Mouse (Mus musculus): ENCODE results near the gene Atoh8. TPM values are rescaled to one million over a fixed set of nuclear protein-coding genes. Genes with fewer than 3 reads are reported as not detected.

Atoh8 gene
- polyA plus RNA-seq, 1 experiment from 2014 or later = 4.2 TPM

GRCm38 (mm10) chr6:72252433-72252832 is 17.1 kb upstream of the Atoh8 start:
- Histone ChIP-seq H3K4me3 (no peak overlapping the region), H3K36me3 (no peaks in the 10 kb centered on the region), H3K9me3 (no peaks in the 10 kb centered on the region), H3K4me2 (no peak overlapping the region), H3K4me1 (replicated peaks) (peaks cover 8% of the 10 kb centered on the region; the same call in 1 of the 2 replicates), H3K27me3 (peaks cover 3% of the 10 kb centered on the region; the same call in 1 of the 2 replicates), H3K27ac (no peak overlapping the region), H3K9ac (no peak overlapping the region)
- 92% methylated on average over 1 of the region's 1 CpGs for WGBS
- no peak for ATAC-seq (ENCODE audit: low FRiP score)

GRCm38 (mm10) chr6:72249981-72250380 is 14.6 kb upstream of the Atoh8 start:
- Histone ChIP-seq H3K4me1 (replicated peaks) (peaks cover 13% of the 10 kb centered on the region), H3K27me3 (peaks cover 9% of the 10 kb centered on the region; the same call in 1 of the 2 replicates), H3K4me3 (no peak overlapping the region), H3K36me3 (no peaks in the 10 kb centered on the region), H3K9me3 (no peaks in the 10 kb centered on the region), H3K4me2 (no peak overlapping the region), H3K27ac (no peak overlapping the region), H3K9ac (no peak overlapping the region)
- no peak for ATAC-seq (ENCODE audit: low FRiP score)
- WGBS = 86% methylated on average over 4 of the region's 4 CpGs

DNA sequence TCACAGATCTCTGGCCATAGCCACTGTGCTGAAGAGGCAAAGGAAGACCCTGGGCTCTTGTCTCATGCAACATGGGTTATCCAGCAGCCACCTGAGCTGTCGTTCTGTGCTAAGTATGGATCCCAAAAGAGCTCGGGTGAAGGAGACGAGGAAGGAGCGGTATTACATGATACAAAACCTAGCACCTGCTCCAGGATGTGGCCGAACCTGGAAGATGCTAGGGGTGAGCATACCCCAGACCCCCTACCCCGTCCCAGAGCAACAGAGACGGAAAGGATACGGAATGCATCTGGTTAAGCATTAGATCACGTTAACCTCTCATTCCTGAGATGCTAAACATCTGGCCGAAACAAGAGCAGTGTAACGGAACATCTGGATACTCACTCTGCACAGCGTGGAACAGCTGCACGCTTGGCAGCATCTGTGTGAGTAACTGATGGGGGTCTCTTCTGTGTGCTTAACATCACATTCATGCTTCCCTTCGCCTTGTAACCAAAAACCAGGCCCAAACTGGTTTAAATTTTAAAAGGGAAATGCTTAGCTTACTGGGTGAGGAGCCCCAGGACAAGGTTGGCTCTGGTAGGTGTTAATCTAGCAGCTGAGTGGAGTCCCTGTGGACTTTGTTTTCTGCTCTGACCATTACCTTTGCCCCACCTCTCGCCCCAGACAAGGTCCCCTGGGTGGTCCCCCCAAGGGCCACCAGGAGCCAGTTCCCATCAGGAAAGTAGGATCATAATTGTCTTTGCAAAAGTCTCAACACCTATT is 13.0 kb upstream of the Atoh8 start:
- Histone ChIP-seq H3K4me2 (no peak overlapping the region), H3K4me3 (no peak overlapping the region), H3K9me3 (no peaks in the 10 kb centered on the region), H3K9ac (no peak overlapping the region), H3K4me1 (replicated peaks) (peaks cover 19% of the 10 kb centered on the region), H3K27me3 (peaks cover 7% of the 10 kb centered on the region; the same call in 1 of the 2 replicates), H3K27ac (no peak overlapping the region), H3K36me3 (no peaks in the 10 kb centered on the region)
- 79% methylated on average over 15 of the region's 15 CpGs for WGBS
- no peak for ATAC-seq (ENCODE audit: low FRiP score)

- Histone ChIP-seq H3K4me2 (no peak overlapping the region), H3K27me3 (peaks cover 24% of the 10 kb centered on the region; the same call in 1 of the 2 replicates), H3K27ac (no peak overlapping the region), H3K4me3 (no peak overlapping the region), H3K9ac (no peak overlapping the region), H3K36me3 (no peaks in the 10 kb centered on the region), H3K4me1 (replicated peaks) (peaks cover 26% of the 10 kb centered on the region), H3K9me3 (no peaks in the 10 kb centered on the region)
- 90% methylated on average over 6 of the region's 6 CpGs for WGBS
- no peak for ATAC-seq (ENCODE audit: low FRiP score)
Observed at GRCm38 (mm10) chr6:72246303-72246702, 10.9 kb upstream of the Atoh8 start.

GRCm38 (mm10) chr6:72244569-72245285 is 9.3 kb upstream of the Atoh8 start:
- peak; percentile 65 for ATAC-seq (ENCODE audit: low FRiP score)
- 58% methylated on average over 20 of the region's 20 CpGs for WGBS

GRCm38 (mm10) chr6:72244144-72244549 is 8.8 kb upstream of the Atoh8 start:
- Histone ChIP-seq H3K27ac (peak overlapping the region; percentile 86), H3K4me3 (no peak overlapping the region), H3K27me3 (peaks cover 45% of the 10 kb centered on the region), H3K9ac (no peak overlapping the region), H3K4me2 (no peak overlapping the region), H3K4me1 (replicated peaks) (peaks cover 29% of the 10 kb centered on the region), H3K9me3 (no peaks in the 10 kb centered on the region), H3K36me3 (no peaks in the 10 kb centered on the region)
- WGBS = 29% methylated on average over 9 of the region's 9 CpGs
- ATAC-seq (ENCODE audit: low FRiP score) = peak; percentile 80

More at GRCm38 (mm10) chr6:72244569-72245285, 9.3 kb upstream of the Atoh8 start:
- Histone ChIP-seq H3K4me2 (no peak overlapping the region), H3K27ac (peak overlapping the region; percentile 86), H3K27me3 (peaks cover 39% of the 10 kb centered on the region), H3K9ac (no peak overlapping the region), H3K9me3 (no peaks in the 10 kb centered on the region), H3K4me1 (replicated peaks) (peaks cover 29% of the 10 kb centered on the region), H3K36me3 (no peaks in the 10 kb centered on the region), H3K4me3 (no peak overlapping the region)

- H3K27ac ChIP-seq = no peak overlapping the region
Observed at GRCm38 (mm10) chr6:72242532-72243320, 7.3 kb upstream of the Atoh8 start.

DNA sequence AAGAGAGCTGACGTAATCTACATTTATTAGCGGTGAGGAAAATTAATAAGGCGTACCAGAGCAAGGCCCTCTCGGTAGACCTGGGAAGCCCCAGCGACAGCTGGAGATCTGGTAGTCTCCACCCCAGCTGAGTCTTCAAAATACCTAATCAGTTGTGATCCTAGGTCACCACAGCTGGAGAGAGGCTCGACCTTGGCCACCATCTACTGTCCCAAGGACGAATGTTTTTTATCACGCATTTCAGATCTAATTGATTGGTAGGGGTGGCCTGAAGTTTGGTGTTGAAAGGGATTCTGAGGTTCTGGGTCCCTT is 6.4 kb upstream of the Atoh8 start:
- Histone ChIP-seq H3K27me3 (peaks cover 68% of the 10 kb centered on the region), H3K4me3 (no peak overlapping the region), H3K4me2 (no peak overlapping the region), H3K36me3 (no peaks in the 10 kb centered on the region), H3K9ac (no peak overlapping the region), H3K27ac (no peak overlapping the region), H3K4me1 (replicated peaks) (peaks cover 31% of the 10 kb centered on the region), H3K9me3 (no peaks in the 10 kb centered on the region)
- WGBS = 29% methylated on average over 8 of the region's 8 CpGs
- no peak for ATAC-seq (ENCODE audit: low FRiP score)

More at GRCm38 (mm10) chr6:72242532-72243320, 7.3 kb upstream of the Atoh8 start:
- peaks cover 59% of the 10 kb centered on the region for H3K27me3 ChIP-seq
- H3K4me3 ChIP-seq = no peak overlapping the region
- peaks cover 29% of the 10 kb centered on the region for H3K4me1 ChIP-seq (replicated peaks)
- H3K9ac ChIP-seq = no peak overlapping the region
- H3K9me3 ChIP-seq = no peaks in the 10 kb centered on the region
- 84% methylated on average over 13 of the region's 13 CpGs for WGBS
- ATAC-seq (ENCODE audit: low FRiP score) = no peak
- H3K4me2 ChIP-seq = no peak overlapping the region
- no peaks in the 10 kb centered on the region for H3K36me3 ChIP-seq

GRCm38 (mm10) chr6:72241133-72241842 is 5.9 kb upstream of the Atoh8 start:
- no peak overlapping the region for H3K4me2 ChIP-seq
- peaks cover 35% of the 10 kb centered on the region for H3K4me1 ChIP-seq (replicated peaks)
- peaks cover 73% of the 10 kb centered on the region for H3K27me3 ChIP-seq
- H3K9ac ChIP-seq = no peak overlapping the region
- no peaks in the 10 kb centered on the region for H3K36me3 ChIP-seq
- H3K4me3 ChIP-seq = no peak overlapping the region
- ATAC-seq (ENCODE audit: low FRiP score) = no peak
- no peak overlapping the region for H3K27ac ChIP-seq
- WGBS = 24% methylated on average over 8 of the region's 8 CpGs
- H3K9me3 ChIP-seq = no peaks in the 10 kb centered on the region

- Histone ChIP-seq H3K36me3 (no peaks in the 10 kb centered on the region), H3K27ac (no peak overlapping the region), H3K4me3 (no peak overlapping the region), H3K9me3 (no peaks in the 10 kb centered on the region), H3K4me1 (replicated peaks) (peaks cover 40% of the 10 kb centered on the region), H3K4me2 (no peak overlapping the region), H3K9ac (no peak overlapping the region), H3K27me3 (peaks cover 80% of the 10 kb centered on the region)
- WGBS = 71% methylated on average over 2 of the region's 2 CpGs
- ATAC-seq (ENCODE audit: low FRiP score) = no peak
Observed at GRCm38 (mm10) chr6:72240042-72240441, 4.7 kb upstream of the Atoh8 start.

DNA sequence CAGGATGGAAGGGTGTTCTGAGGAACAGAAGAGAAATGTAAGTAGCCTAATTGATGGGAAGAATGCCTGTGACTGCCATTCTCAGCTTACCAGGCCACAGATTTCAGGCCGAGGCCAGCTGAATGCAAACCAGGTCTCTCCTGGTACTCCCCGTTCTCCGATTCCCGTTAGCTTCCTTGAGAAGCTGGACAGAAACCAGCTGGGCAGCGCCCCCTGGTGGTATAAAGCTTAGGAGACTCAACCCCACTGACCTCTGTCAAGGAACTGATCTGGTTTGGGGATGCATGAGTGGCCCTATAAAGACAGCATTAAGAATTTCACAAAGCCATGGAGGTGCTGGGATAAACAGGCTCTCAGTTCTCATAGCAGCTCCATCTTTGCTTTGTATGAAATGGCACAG is 1.7 kb upstream of the Atoh8 start:
- no peak overlapping the region for H3K27ac ChIP-seq
- WGBS = 2% methylated on average over 5 of the region's 5 CpGs
- H3K27me3 ChIP-seq = peaks cover 94% of the 10 kb centered on the region
- H3K4me1 ChIP-seq (replicated peaks) = peaks cover 54% of the 10 kb centered on the region
- ATAC-seq (ENCODE audit: low FRiP score) = no peak
- H3K36me3 ChIP-seq = no peaks in the 10 kb centered on the region
- H3K9me3 ChIP-seq = no peaks in the 10 kb centered on the region
- no peak overlapping the region for H3K4me2 ChIP-seq
- no peak overlapping the region for H3K4me3 ChIP-seq
- no peak overlapping the region for H3K9ac ChIP-seq
